Mouse (Mus musculus) erythroblast, embryonic 14.5 days (primary cell): Measurements from ENCODE around the gene Zic1.

Experiments
- GATA1 ChIP-seq: IDR thresholded peaks from 2 replicates; pipeline ENCODE4 v1.6.1; 2012; ENCODE audit warnings: low read length, inconsistent platforms, mixed read lengths
- TAL1 ChIP-seq: IDR thresholded peaks from 3 replicates; pipeline ENCODE4 v1.6.1; 2012; ENCODE audit warnings: low read length, inconsistent platforms, mixed read lengths

DNA sequence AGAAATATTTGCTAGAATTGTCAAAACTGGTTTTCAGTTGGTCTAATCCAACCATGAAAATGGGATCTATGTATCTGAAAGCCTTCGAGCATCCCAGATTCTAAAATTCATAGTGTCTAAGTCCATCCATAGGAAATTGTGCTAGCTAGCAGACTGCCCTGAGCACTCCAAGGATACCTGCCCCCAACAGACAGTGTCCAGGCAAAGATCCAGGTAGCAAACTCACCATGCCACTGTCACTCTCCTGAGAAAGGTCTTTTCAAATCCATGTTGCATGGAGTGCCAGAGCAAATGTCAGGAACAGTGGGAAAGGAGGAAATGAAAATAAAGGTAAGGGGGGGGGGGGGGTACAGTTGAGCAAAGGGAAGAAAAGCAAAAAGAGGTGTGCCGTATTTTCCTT, 18.0 kb downstream of the Zic1 start:
- TF ChIP-seq GATA1, result no peak
- no peak for TF ChIP-seq TAL1
